Mouse (Mus musculus): ENCODE data around the gene Ppp4r4. TPM values are rescaled to one million over a fixed set of nuclear protein-coding genes. Genes with fewer than 3 reads are reported as not detected.
"Not testable (repeated sequence)": the region's sequence is repeated elsewhere in the genome, so short reads cannot be mapped to it uniquely, and the experiment has no call there.

Ppp4r4 gene
- polyA plus RNA-seq, 1 experiment = not detected

DNA sequence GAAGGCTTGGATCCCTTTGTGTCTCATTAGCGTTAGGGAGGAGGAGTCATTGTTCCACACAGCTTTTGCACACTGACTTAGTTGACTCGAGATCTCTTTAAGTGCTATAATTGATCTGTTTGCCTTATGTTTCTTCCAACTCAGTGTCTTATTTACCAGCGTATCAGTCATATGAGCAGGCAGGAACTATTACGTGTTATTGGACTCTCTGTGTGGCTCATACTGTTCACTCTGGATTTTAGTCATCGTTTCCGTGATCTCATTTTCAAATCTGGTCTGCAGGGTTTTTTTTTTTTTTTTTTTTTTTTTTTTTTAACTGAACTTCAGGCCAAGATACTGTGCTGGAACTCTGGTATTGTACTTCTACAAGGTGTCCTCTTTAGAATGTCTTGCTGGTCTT is 18.0 kb downstream of the Ppp4r4 start:
- H3K4me1 ChIP-seq (ENCODE audit: control insufficient read depth) = no peaks in the 10 kb centered on the region
- H3K4me3 ChIP-seq (replicated peaks) = no peak overlapping the region
- no peaks in the 10 kb centered on the region for H3K36me3 ChIP-seq (ENCODE audit: control insufficient read depth)
- H3K27me3 ChIP-seq (ENCODE audit: control insufficient read depth) = no peaks in the 10 kb centered on the region
- H3K9me3 ChIP-seq (ENCODE audit: control insufficient read depth, low read length) = no peaks in the 10 kb centered on the region
- no peak for TF ChIP-seq TAL1 (IDR thresholded peaks at IDR 0.05; ENCODE audit: low read length)
- no peak for TF ChIP-seq GATA1 (IDR thresholded peaks at IDR 0.05; ENCODE audit: low read length)

GRCm38 (mm10) chr12:103551422-103551821 is 19.3 kb downstream of the Ppp4r4 start:
- Histone ChIP-seq H3K4me3 (replicated peaks) (no peak overlapping the region), H3K27me3 (ENCODE audit: control insufficient read depth) (no peaks in the 10 kb centered on the region), H3K36me3 (ENCODE audit: control insufficient read depth) (no peaks in the 10 kb centered on the region), H3K9me3 (ENCODE audit: control insufficient read depth, low read length) (no peaks in the 10 kb centered on the region), H3K4me1 (ENCODE audit: control insufficient read depth) (no peaks in the 10 kb centered on the region)
- TF ChIP-seq GATA1 (IDR thresholded peaks at IDR 0.05; ENCODE audit: low read length) = no peak

DNA sequence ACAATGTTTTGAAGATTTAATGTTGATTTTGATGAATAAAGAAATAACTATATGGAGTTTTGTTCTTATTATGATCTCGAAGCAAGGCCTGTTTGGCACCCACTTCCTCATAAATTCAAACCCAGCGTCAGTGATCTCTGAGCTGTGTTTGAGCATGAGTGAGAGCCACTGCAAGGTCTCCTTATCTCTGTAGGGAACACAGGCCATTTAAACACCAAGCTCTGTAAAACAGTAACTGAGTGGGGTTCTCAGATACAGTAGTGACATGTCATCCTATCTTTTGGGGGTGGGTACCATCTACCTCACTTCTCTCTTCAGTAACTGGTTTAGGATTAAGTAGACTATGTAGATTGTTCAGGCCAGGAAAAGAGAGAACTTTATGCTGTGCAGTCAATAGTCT is 20.4 kb downstream of the Ppp4r4 start:
- TF ChIP-seq TAL1 (IDR thresholded peaks at IDR 0.05; ENCODE audit: low read length) (no peak), GATA1 (IDR thresholded peaks at IDR 0.05; ENCODE audit: low read length) (no peak)
- no peak overlapping the region for H3K4me3 ChIP-seq (replicated peaks)
- no peaks in the 10 kb centered on the region for H3K4me1 ChIP-seq (ENCODE audit: control insufficient read depth)
- no peaks in the 10 kb centered on the region for H3K9me3 ChIP-seq (ENCODE audit: control insufficient read depth, low read length)
- H3K36me3 ChIP-seq (ENCODE audit: control insufficient read depth) = no peaks in the 10 kb centered on the region
- no peaks in the 10 kb centered on the region for H3K27me3 ChIP-seq (ENCODE audit: control insufficient read depth)

DNA sequence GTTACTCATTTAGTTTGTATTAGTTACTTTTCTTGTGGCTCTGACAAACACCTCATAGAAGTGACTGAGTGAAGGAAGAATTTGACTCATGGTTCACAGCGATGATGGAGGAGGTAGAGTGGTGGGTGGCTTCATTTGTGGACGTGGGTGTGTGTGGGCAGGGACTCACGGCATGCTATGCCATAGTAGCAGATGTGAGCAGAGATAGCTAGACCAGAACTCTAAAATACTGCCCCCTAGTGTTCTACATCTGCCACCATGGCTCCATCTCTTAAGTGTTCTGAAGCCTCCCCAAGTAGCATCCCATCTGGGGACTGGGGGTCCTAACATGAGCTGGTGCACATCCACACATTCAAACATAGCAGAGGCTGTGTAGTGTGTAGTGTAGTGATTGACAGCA is 21.4 kb downstream of the Ppp4r4 start:
- TF ChIP-seq GATA1 (IDR thresholded peaks at IDR 0.05; ENCODE audit: low read length) (no peak), TAL1 (IDR thresholded peaks at IDR 0.05; ENCODE audit: low read length) (no peak)
- H3K4me1 ChIP-seq (ENCODE audit: control insufficient read depth) = no peaks in the 10 kb centered on the region
- no peaks in the 10 kb centered on the region for H3K9me3 ChIP-seq (ENCODE audit: control insufficient read depth, low read length)
- no peak overlapping the region for H3K4me3 ChIP-seq (replicated peaks)
- H3K27me3 ChIP-seq (ENCODE audit: control insufficient read depth) = no peaks in the 10 kb centered on the region
- no peaks in the 10 kb centered on the region for H3K36me3 ChIP-seq (ENCODE audit: control insufficient read depth)

GRCm38 (mm10) chr12:103556856-103557255 is 24.8 kb downstream of the Ppp4r4 start:
- no peak for TF ChIP-seq TAL1 (IDR thresholded peaks at IDR 0.05; ENCODE audit: low read length)
- no peaks in the 10 kb centered on the region for H3K9me3 ChIP-seq (ENCODE audit: control insufficient read depth, low read length)
- H3K4me1 ChIP-seq (ENCODE audit: control insufficient read depth) = no peaks in the 10 kb centered on the region
- no peaks in the 10 kb centered on the region for H3K36me3 ChIP-seq (ENCODE audit: control insufficient read depth)
- H3K27me3 ChIP-seq (ENCODE audit: control insufficient read depth) = no peaks in the 10 kb centered on the region
- no peak overlapping the region for H3K4me3 ChIP-seq (replicated peaks)

DNA sequence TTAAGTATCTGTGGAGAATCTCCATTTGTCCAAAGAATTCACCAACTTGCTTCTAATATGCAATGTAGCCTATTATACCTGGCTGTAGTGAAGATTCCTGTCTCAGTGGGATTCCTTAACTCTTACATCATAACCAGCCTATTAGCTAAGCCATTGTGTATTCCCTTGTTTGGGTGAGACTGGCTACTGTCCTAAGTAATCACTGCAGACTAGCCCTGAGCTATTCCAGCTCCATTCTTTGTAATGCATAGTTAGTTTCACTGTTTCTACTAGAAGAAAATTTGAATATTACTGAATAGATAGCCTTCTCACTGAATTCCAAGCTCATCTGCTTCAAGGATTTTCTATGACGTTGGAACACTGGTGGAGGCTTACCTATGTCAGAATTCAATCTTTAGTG is 32.6 kb downstream of the Ppp4r4 start:
- no peaks in the 10 kb centered on the region for H3K27me3 ChIP-seq (ENCODE audit: control insufficient read depth)
- TF ChIP-seq TAL1 (IDR thresholded peaks at IDR 0.05; ENCODE audit: low read length) (no peak), GATA1 (IDR thresholded peaks at IDR 0.05; ENCODE audit: low read length) (no peak)
- no peaks in the 10 kb centered on the region for H3K9me3 ChIP-seq (ENCODE audit: control insufficient read depth, low read length)
- no peaks in the 10 kb centered on the region for H3K36me3 ChIP-seq (ENCODE audit: control insufficient read depth)
- H3K4me1 ChIP-seq (ENCODE audit: control insufficient read depth) = no peaks in the 10 kb centered on the region
- no peak overlapping the region for H3K4me3 ChIP-seq (replicated peaks)

GRCm38 (mm10) chr12:103565151-103565550 is 33.1 kb downstream of the Ppp4r4 start:
- no peak for TF ChIP-seq TAL1 (IDR thresholded peaks at IDR 0.05; ENCODE audit: low read length)
- TF ChIP-seq GATA1 (IDR thresholded peaks at IDR 0.05; ENCODE audit: low read length) = no peak
- Histone ChIP-seq H3K9me3 (ENCODE audit: control insufficient read depth, low read length) (no peaks in the 10 kb centered on the region), H3K27me3 (ENCODE audit: control insufficient read depth) (no peaks in the 10 kb centered on the region), H3K4me3 (replicated peaks) (no peak overlapping the region), H3K36me3 (ENCODE audit: control insufficient read depth) (no peaks in the 10 kb centered on the region), H3K4me1 (ENCODE audit: control insufficient read depth) (no peaks in the 10 kb centered on the region)

DNA sequence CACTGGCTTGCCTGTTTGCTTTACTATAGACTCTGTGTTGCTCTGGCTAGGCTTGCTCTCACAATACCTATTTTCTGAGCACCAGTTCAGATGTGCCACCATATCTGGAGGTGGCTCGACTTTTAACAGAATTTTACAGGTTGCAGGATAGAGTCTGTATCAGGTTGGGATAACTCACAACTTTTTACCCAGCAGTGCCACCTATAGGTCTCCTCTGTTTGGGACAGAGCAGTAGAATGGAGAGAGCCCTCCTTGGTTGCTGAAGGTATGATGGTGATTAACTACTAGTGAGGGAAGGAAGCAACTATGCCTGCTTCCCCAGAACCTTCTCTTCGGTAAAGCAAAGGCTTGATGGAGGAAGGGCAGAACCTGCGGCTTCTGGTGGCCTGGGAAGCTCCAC is 35.0 kb downstream of the Ppp4r4 start:
- TF ChIP-seq TAL1 (IDR thresholded peaks at IDR 0.05; ENCODE audit: low read length) (no peak), GATA1 (IDR thresholded peaks at IDR 0.05; ENCODE audit: low read length) (no peak)
- Histone ChIP-seq H3K9me3 (ENCODE audit: control insufficient read depth, low read length) (no peaks in the 10 kb centered on the region), H3K27me3 (ENCODE audit: control insufficient read depth) (no peaks in the 10 kb centered on the region), H3K4me3 (replicated peaks) (no peak overlapping the region), H3K36me3 (ENCODE audit: control insufficient read depth) (no peaks in the 10 kb centered on the region), H3K4me1 (ENCODE audit: control insufficient read depth) (no peaks in the 10 kb centered on the region)

DNA sequence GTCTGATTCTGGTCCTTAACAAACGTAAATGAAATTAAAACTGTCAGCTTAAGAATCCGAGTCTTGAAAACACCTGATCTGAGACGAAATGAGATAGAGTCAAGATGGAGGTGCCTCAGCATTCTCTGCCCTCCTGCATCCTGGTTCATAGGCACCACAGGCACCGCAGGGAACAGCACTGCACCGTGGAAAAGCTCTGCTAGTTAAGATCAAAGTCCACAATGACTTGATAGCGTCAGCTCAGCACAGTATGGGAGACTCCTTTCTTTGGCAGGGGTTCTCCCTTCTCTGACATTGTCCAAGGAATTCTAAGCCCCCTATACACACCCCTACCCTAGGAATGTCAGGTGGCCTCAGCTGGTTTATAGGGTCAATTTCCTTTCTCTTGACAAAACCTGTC is 37.6 kb downstream of the Ppp4r4 start:
- Histone ChIP-seq H3K36me3 (ENCODE audit: control insufficient read depth) (no peaks in the 10 kb centered on the region), H3K4me3 (replicated peaks) (no peak overlapping the region), H3K27me3 (ENCODE audit: control insufficient read depth) (no peaks in the 10 kb centered on the region), H3K4me1 (ENCODE audit: control insufficient read depth) (no peaks in the 10 kb centered on the region), H3K9me3 (ENCODE audit: control insufficient read depth, low read length) (no peaks in the 10 kb centered on the region)
- TF ChIP-seq GATA1 (IDR thresholded peaks at IDR 0.05; ENCODE audit: low read length) (no peak), TAL1 (IDR thresholded peaks at IDR 0.05; ENCODE audit: low read length) (no peak)

DNA sequence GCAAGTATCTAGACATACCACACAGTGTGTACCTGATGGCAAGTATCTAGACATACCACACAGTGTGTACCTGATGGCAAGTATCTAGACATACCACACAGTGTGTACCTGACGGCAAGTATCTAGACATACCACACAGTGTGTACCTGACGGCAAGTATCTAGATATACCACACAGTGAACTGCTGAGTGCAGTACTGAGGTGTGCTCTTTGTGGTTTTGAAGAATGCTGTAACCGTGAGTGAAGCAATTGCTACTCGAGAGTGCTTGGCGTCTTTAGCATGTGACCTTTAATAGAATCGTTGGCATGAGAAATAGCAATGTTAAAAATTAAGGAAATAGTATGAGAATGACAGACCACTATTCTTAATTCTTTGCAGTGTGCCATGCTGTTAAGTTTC is 46.1 kb downstream of the Ppp4r4 start:
- H3K9me3 ChIP-seq (ENCODE audit: control insufficient read depth, low read length); H3K4me3 ChIP-seq (replicated peaks); H3K4me1 ChIP-seq (ENCODE audit: control insufficient read depth); H3K27me3 ChIP-seq (ENCODE audit: control insufficient read depth); H3K36me3 ChIP-seq (ENCODE audit: control insufficient read depth): not testable (repeated sequence)

Measured in erythroblast, embryonic 14.5 days (primary cell).